Mouse (Mus musculus): ENCODE measurements around the gene Nmd3.

The Nmd3 gene

GRCm38 (mm10) chr3:69721814-69722186, at the start of gene Nmd3:
Nmd3 (plus strand) TSS chr3:69721985.
- peak; percentile 79 to 87 for DNase-seq (ENCODE audit: low spot score in 2 of 2)

DNA sequence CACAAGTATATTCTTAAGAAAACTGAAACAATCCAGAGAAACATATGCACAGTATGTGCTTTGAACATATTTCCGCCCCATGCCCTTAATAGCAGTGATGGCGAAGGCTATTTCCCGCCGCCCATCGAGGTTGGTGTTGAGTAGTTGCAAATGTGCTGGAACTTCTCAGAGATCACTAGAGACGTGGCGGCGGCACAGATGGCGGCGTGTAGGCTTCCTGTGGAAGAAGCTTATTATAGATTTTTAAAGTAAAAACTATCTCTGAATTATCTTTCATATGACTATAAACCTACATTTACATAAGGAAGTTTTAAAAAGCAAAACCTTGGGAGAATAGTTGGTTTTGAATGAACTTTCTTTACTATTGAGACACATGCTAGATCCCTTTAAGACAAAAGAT, 48.4 kb upstream of the Nmd3 start:
- DNase-seq (ENCODE audit: low spot score in 2 of 2): no peak

GRCm38 (mm10) chr3:69674206-69674605, 47.6 kb upstream of the Nmd3 start:
- no peak for DNase-seq (ENCODE audit: low spot score in 2 of 2)

GRCm38 (mm10) chr3:69689791-69690190, 32.0 kb upstream of the Nmd3 start:
- DNase-seq (ENCODE audit: low spot score in 2 of 2): no peak

GRCm38 (mm10) chr3:69690939-69691338, 30.8 kb upstream of the Nmd3 start:
- no peak for DNase-seq (ENCODE audit: low spot score in 2 of 2)

- DNase-seq (ENCODE audit: low spot score in 2 of 2): no peak
Observed at GRCm38 (mm10) chr3:69699851-69700500, 21.8 kb upstream of the Nmd3 start.

- no peak for DNase-seq (ENCODE audit: low spot score in 2 of 2)
Observed at GRCm38 (mm10) chr3:69701905-69702304, 19.9 kb upstream of the Nmd3 start.

DNA sequence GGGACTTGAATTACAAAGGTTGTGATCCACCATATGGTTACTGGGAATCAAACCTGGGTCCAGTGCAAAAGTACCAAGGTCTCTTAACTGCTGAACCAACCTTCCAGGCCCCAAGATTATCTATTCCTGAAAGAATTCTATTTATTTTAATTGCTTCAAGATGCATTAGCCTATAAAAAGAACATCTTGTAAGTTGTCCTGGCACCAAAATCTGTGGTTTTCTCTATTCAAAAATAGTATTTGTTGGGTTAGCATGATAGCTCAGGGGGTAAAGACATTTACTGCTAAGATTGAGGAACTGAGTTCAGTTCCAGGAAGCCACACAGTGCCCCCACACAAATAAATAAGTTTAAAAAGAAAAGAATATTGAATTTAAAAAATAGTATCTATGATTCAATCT, 19.4 kb upstream of the Nmd3 start:
- DNase-seq (ENCODE audit: low spot score in 2 of 2): no peak

DNA sequence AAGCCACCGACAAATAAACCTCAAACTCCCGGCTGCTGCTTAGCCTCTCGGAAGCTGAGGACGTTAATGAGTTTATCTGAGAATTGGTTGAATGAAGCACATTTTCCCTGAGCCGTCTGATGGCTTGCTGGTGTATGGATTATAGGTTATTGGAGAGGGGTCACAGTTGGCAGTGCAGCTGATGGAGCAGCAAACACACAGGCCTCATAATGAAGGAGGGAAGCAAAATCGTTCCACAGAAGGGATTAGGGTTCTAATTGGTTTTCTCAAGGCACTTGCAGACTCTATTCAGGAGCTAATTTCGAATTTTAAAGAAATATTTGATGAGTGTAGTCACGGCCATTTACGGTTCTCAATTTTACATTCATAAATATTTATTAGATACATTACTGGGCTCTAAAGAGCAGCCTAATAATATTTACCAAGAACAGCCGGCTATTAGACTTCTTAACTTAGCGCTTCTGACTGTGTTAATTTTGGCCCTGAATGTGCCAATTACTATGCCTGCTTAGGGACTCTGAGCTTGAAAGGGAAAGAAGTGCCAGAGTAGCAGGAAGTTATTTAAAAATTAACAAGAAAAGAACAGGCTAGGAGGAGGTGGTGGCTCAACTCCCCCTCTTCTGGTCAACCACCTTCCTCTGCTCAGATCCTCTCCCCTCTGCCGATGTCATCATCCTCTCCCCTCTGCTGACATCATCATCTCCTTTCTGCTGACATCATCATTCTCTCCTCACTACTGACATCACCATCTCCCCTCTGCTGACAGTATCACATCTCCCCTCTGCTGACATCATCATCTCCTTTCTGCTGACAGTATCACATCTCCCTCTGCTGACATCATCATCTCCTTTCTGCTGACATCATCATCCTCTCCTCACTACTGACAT, 12.5 kb upstream of the Nmd3 start:
- DNase-seq (ENCODE audit: low spot score in 2 of 2): no peak

GRCm38 (mm10) chr3:69711907-69712600, 9.7 kb upstream of the Nmd3 start:
- DNase-seq (ENCODE audit: low spot score in 2 of 2): no peak

GRCm38 (mm10) chr3:69717476-69717875, 4.3 kb upstream of the Nmd3 start:
- DNase-seq (ENCODE audit: low spot score in 2 of 2): no peak

DNA sequence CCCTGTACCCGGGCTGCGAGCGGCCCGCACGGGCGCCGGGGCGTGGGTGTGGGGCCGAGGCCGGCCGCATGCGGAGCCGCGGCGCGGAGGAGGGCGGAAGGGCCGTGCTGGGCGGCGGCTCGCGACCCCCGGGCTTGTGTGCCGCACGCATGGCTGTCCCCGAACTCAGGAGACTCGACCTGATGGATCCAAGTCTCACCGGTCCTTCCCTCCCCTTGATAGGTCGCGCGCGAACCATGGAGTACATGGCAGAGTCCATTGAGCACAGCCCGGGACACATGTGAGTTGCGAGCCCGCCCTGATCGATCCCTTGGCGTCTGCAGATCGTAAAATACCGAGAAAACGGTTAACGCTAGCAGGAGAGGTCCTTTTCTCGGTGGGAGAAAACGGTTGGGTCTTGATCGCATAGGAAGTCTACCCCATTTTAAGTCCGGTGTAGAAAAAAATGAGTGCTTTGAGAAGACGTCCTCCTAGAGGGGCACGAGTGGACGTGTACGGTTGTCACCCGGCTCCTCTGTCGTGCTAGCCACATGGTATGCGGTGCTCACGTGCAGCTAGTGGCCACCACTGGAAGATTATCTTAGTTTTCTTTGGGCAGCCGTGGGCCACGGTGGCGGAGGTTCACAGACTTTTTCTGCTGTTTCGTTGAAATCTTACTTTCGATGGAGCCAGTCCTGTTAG, 542 bp downstream of the Nmd3 start:
- peak; percentile 33 to 34 for DNase-seq (ENCODE audit: low spot score in 2 of 2)

DNA sequence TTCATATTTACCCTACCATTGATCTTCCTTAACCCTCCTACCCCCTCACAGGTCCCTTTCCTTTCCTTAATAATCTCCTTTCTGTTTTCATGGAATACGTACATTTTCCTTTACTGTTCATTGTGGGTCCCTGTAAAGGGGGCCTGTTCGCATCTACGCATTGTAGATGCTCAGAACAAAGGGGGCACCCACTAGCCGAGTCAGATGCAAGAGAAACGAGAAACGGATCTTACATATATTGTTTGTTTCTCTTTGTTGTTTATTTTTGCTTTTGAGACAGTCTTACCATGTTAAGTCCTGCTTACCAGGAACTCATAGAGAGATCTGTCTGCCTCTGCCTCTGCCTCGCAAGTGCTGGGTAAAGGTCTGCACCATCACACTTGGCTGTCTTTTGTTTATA, 1.4 kb downstream of the Nmd3 start:
- no peak for DNase-seq (ENCODE audit: low spot score in 2 of 2)

DNA sequence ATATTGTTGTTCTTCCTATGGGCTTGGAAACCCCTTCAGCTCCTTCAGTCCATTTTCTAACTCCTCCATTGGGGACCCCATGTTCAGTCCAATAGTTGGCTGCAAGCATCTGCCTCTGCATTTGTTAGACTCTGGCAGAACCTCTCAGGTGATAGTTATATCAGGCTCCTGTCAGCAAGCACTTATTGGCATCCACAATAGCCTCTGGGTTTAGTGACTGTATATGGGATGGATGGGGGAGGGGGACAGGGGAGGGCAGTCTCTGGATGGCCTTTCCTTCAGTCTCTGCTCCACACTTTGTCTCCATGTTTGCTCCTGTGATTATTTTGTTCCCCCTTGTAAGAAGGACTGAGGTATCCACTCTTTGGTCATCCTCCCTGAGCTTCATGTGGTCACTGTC, 9.1 kb downstream of the Nmd3 start:
- no peak for DNase-seq (ENCODE audit: low spot score in 2 of 2)

DNA sequence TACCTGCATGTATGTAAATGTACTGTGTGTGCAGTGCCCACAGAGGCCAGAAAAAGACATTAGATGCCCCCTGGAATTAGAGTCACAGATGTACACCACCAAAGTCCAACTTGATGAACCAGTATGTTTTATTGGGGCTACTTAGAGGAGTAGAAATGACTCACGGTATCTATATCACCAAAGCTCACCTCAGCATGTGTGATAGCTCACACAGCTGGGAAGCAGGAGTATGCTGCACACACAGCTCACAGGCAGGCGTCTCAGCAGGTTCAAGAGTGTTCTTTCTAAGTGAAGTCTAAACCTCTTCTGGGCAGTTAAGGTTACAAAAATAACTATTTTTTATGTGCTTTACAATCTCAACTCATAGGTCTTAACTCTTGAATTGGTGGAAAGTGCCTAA, 12.2 kb downstream of the Nmd3 start:
- DNase-seq (ENCODE audit: low spot score in 2 of 2): no peak

- no peak for DNase-seq (ENCODE audit: low spot score in 2 of 2)
Observed at GRCm38 (mm10) chr3:69755192-69755591, 33.4 kb downstream of the Nmd3 start.

DNA sequence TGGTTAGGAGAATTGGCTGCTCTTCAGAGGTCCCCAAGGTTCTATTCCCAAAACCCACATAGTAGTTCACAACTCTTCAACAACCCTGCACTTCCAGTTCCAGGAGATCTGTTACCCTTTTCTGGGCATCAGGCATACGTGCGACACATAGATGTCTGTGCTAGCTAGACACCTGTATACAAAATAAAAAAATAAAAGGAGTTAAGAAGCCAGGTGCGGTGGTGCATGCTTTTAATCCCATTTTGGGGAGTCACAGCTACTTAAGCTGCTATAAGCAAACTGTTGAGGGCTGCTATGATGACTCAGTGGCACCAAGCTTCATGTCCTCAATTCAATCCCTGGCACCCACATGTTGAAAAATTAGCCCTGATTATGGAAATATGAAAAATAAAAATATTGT, 34.2 kb downstream of the Nmd3 start:
- no peak for DNase-seq (ENCODE audit: low spot score in 2 of 2)

GRCm38 (mm10) chr3:69756499-69756898, 34.7 kb downstream of the Nmd3 start:
- peak in 1 of 2 experiments; percentile 37 for DNase-seq (ENCODE audit: low spot score in 2 of 2)

GRCm38 (mm10) chr3:69757456-69757855, 35.7 kb downstream of the Nmd3 start:
- no peak for DNase-seq (ENCODE audit: low spot score in 2 of 2)

DNA sequence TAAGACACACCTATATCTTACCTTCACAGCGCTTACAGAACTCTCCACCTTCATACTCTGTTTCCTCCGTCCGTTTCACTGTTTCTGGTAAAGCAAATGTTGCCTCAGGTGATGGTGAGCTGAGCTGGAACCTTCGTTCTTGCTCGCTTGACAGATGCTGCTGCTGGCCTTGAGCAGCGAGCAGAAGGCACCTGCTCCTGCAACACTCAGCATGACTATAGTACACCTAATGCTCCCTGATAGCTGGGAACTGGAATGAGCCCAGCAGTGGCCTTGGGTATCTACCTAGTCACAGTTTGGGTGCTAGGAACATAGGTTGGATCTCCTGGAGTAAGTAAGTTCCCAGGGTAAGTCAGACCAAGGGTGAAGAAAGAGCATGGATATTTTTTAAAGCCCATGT, 38.3 kb downstream of the Nmd3 start:
- no peak for DNase-seq (ENCODE audit: low spot score in 2 of 2)

DNA sequence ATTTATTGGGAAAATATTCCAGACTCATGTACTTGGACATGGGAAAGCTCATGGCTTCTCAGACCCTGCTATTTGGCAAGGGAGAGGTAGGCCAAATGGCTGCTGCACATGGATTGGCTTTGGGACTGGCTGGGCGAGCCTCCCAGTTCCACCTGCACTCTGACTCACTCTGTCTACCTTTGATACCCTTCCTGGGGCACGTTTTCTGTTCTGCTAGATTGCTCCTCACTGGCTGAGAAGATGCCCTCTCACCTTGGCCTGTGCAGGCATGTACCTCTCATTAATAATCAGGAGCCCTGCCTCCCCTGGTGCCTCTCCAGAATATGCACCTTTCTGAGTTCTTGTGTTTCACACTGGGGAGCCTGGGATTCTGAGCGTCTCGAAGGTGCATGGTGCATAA, 39.4 kb downstream of the Nmd3 start:
- DNase-seq (ENCODE audit: low spot score in 2 of 2): no peak

DNA sequence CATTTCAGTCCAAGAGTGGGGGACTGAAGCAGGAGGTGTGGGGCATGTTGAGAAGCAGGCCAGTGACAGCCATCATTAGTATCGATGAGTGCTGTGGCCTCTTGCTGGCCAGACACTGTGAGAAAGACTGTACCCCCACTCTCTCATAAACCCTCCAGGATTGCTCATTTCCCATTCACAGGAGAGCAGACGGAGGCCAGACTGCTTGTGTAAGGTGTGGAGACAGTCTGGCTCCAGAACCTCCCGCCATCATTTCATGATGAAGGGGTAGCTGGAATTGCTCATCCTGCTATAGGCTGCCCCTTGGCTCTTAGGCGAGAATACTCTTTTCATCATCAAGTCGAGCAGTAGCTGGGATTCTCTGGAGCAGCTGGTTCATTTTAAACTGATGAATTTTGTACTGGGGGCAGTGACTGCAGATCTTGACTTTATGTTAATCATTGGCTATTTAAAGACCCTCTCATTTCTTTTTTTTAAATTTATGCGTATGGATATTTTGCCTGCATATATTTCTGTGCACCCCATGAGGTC, 41.1 kb downstream of the Nmd3 start:
- no peak for DNase-seq (ENCODE audit: low spot score in 2 of 2)
